Mouse (Mus musculus) stomach, postnatal 0 days (tissue): Measurements from ENCODE around the gene Rack1. TPM values are rescaled to one million over a fixed set of nuclear protein-coding genes. Genes with fewer than 3 reads are reported as not detected.

Experiments
- ATAC-seq: fragments of 200-750 bp; cut with Nextera tagmentation; 2 replicates; pipeline ENCODE4 v1.8.0; 2017; ENCODE audit not compliant: low FRiP score, low TSS enrichment
- DNase-seq: peaks from one replicate; pipeline ENCODE4 v3.0.0-alpha.2; 2016; ENCODE audit warnings: low spot score
- H3K27ac ChIP-seq: fragments of 300-500 bp; sonication (generic); replicated peaks from 2 replicates; pipeline ENCODE4 v1.5.1; 2014; ENCODE audit warnings: mild to moderate bottlenecking, control low read depth
- H3K27me3 ChIP-seq: fragments of 300-500 bp; sonication (generic); 2 replicates; pipeline ENCODE4 v1.6.1; 2014; ENCODE audit warnings: low read length; ENCODE audit not compliant: control insufficient read depth, insufficient read depth
- H3K36me3 ChIP-seq: fragments of 300-500 bp; sonication (generic); 2 replicates; pipeline ENCODE4 v1.6.1; 2014; ENCODE audit warnings: low read length, mixed read lengths; ENCODE audit not compliant: control insufficient read depth, insufficient read depth
- H3K4me1 ChIP-seq: fragments of 300-500 bp; sonication (generic); replicated peaks from 2 replicates; pipeline ENCODE4 v1.6.1; 2014; ENCODE audit warnings: antibody characterized with exemption; ENCODE audit not compliant: control insufficient read depth, insufficient read depth
- H3K4me2 ChIP-seq: fragments of 300-500 bp; sonication (generic); replicated peaks from 2 replicates; pipeline ENCODE4 v1.6.1; 2014; ENCODE audit warnings: low read depth, mild to moderate bottlenecking, control low read depth, moderate library complexity
- H3K4me3 ChIP-seq: fragments of 300-500 bp; sonication (generic); 2 replicates; pipeline ENCODE4 v1.5.1; 2014; ENCODE audit warnings: low read depth, low read length, control low read depth
- H3K9ac ChIP-seq: fragments of 300-500 bp; sonication (generic); 2 replicates; pipeline ENCODE4 v1.6.1; 2014; ENCODE audit warnings: mild to moderate bottlenecking, low read length, control low read depth, mixed read lengths
- H3K9me3 ChIP-seq: fragments of 300-500 bp; sonication (generic); 2 replicates; pipeline ENCODE4 v1.6.1; 2016; ENCODE audit warnings: low read length; ENCODE audit not compliant: control insufficient read depth
- CTCF ChIP-seq: IDR thresholded peaks from 2 replicates; pipeline ENCODE4 v1.5.1; 2016; ENCODE audit warnings: antibody characterized with exemption, low read depth, mild to moderate bottlenecking, moderate library complexity
- EP300 ChIP-seq: optimal IDR thresholded peaks from 2 replicates; pipeline ENCODE3; 2016; ENCODE audit warnings: antibody characterized with exemption
- WGBS: fragments of 180-500 bp; shearing (Covaris S2); extraction: QIAGEN DNeasy Blood & Tissue Kit; methylation state at CpG from one replicate; pipeline ENCODE4 v1.1.7; 2014; 5-methylcytosine and 5-hydroxymethylcytosine counted together
- polyA plus RNA-seq: library from polyadenylated mRNA; unstranded; fragments of >200 nt; fragmentation: Nextera tagmentation; extraction: Ambion mirVana; gene quantifications from 2 replicates; pipeline ENCODE4 v1.2.1, GENCODE M21; 2015

Gene Rack1
- polyA plus RNA-seq, 1 experiment from 2014 or later = 529 TPM

GRCm38 (mm10) chr11:48782243-48782642, 17.9 kb upstream of the Rack1 start:
- no peak overlapping the region for H3K27ac ChIP-seq
- H3K9ac ChIP-seq = no peak overlapping the region
- WGBS = 87% methylated on average over 4 of the region's 4 CpGs
- DNase-seq (no peak), ATAC-seq (no peak)
- no peak overlapping the region for H3K4me3 ChIP-seq
- peak; percentile 18; the same call in 1 of the 2 replicates for TF ChIP-seq CTCF
- no peak for TF ChIP-seq EP300
- no peak overlapping the region for H3K4me2 ChIP-seq
- no peaks in the 10 kb centered on the region for H3K36me3 ChIP-seq
- H3K27me3 ChIP-seq = no peaks in the 10 kb centered on the region
- H3K4me1 ChIP-seq = no peaks in the 10 kb centered on the region
- H3K9me3 ChIP-seq = no peaks in the 10 kb centered on the region

DNA sequence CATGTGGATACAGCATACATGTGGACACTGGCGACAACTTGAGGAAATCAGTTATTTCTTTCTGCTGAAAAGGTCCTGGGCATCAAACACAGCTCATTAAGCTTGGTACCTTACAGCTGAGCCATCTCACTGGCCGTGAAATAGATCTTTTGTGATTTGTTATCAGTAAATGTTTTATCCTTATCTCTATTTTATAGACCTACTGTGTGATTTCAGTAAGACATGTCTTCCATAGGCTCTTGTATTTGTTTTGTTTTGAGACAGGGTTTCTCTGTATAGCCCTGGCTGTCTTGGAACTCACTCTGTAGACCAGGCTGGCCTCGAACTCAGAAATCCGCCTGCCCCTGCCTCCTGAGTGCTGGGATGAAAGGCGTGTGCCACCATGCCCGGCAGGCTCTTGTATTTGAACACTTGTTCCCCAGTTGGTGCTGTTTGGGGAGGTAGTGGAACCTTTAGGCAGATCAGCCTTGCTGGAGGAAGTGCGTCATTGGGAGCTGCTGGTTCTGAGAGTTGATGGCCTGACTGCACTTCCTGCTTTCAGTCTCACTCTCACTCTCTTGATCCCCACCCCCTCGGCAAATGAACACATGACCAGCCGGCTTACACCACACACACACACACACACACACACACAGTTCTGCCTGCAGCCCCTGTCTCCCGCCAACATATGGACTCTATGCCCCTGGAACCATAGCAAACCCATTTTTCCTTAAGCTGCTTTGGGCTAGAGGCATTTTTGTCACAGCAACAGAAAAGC, 12.5 kb upstream of the Rack1 start:
- peak overlapping the region; percentile 39; the same call in 1 of the 2 replicates for H3K4me3 ChIP-seq
- H3K27ac ChIP-seq = no peak overlapping the region
- no peaks in the 10 kb centered on the region for H3K36me3 ChIP-seq
- no peaks in the 10 kb centered on the region for H3K4me1 ChIP-seq
- 47% methylated on average over 10 of the region's 10 CpGs for WGBS
- no peak overlapping the region for H3K9ac ChIP-seq
- TF ChIP-seq CTCF = no peak
- TF ChIP-seq EP300 = no peak
- peak; percentile 66 for ATAC-seq
- H3K9me3 ChIP-seq = no peaks in the 10 kb centered on the region
- H3K27me3 ChIP-seq = no peaks in the 10 kb centered on the region
- H3K4me2 ChIP-seq = peak overlapping the region; percentile 55
- DNase-seq = peak; percentile 66

- Histone ChIP-seq H3K27me3 (no peaks in the 10 kb centered on the region), H3K9ac (peak overlapping the region; percentile 47; the same call in 1 of the 2 replicates), H3K4me3 (peak overlapping the region; percentile 39), H3K9me3 (no peaks in the 10 kb centered on the region), H3K4me2 (peak overlapping the region; percentile 55), H3K4me1 (no peaks in the 10 kb centered on the region), H3K27ac (no peak overlapping the region), H3K36me3 (no peaks in the 10 kb centered on the region)
- ATAC-seq (peak; percentile 47; the same call in 1 of the 2 replicates), DNase-seq (peak; percentile 75)
- TF ChIP-seq CTCF = peak; percentile 81
- no peak for TF ChIP-seq EP300
- 6% methylated on average over 16 of the region's 16 CpGs for WGBS
Measured at GRCm38 (mm10) chr11:48788311-48789089, 11.6 kb upstream of the Rack1 start.

- no peak overlapping the region for H3K9ac ChIP-seq
- TF ChIP-seq CTCF (no peak), EP300 (no peak)
- no peak overlapping the region for H3K4me2 ChIP-seq
- no peaks in the 10 kb centered on the region for H3K4me1 ChIP-seq
- H3K4me3 ChIP-seq = no peak overlapping the region
- H3K36me3 ChIP-seq = no peaks in the 10 kb centered on the region
- no peak overlapping the region for H3K27ac ChIP-seq
- no peaks in the 10 kb centered on the region for H3K27me3 ChIP-seq
- no peaks in the 10 kb centered on the region for H3K9me3 ChIP-seq
- 84% methylated on average over 5 of the region's 5 CpGs for WGBS
- ATAC-seq = no peak
- no peak for DNase-seq
Measured at GRCm38 (mm10) chr11:48789215-48789614, 10.9 kb upstream of the Rack1 start.

DNA sequence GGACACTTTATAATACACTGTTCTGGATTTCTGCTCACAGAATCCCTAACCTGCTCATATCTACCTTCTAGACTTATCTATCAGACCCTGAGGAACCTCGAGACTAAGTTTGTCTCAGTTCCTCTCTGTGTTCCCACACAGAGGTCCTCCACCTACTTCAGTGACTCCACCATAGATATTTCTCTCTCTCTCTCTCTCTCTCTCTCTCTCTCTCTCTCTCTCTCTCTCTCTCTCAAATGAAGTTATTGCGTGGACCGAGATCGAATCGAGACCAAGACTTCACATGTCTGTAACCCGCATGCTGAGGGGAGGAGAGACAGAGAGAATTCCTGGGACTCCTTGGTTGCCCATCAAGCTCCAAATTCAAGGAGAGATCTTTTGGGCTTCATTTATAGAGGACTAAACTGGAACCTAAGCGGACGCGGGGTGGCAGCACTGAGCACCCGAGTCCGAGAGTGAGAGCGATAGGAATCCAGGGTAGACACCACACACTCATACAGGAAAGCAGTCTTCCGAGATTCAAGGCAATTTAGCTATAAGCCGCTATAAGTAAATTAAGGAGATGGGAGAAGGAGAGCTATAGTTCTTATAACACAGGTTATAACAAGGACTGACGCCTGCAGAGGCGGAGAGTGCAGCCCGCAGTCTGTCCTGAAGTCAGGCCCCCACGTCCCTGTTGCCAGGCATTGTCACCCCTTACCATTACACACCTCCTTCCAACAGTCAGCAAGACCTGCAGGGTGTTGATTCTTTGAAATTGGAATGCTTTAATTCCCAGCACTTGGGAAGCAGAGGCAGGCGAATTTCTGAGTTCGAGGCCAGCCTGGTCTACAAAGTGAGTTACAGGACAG, 9.9 kb upstream of the Rack1 start:
- Histone ChIP-seq H3K27ac (no peak overlapping the region), H3K4me1 (no peaks in the 10 kb centered on the region), H3K9me3 (no peaks in the 10 kb centered on the region), H3K4me2 (peak overlapping the region; percentile 45), H3K36me3 (no peaks in the 10 kb centered on the region), H3K27me3 (no peaks in the 10 kb centered on the region), H3K4me3 (peak overlapping the region; percentile 22), H3K9ac (no peak overlapping the region)
- TF ChIP-seq CTCF (peak; percentile 88), EP300 (no peak)
- WGBS = 17% methylated on average over 20 of the region's 20 CpGs
- ATAC-seq (peak; percentile 73), DNase-seq (peak; percentile 83)
